Mouse (Mus musculus) mouse embryonic stem cell (cell line): ENCODE measurements around the gene Mcoln2.

Experiments
- in situ Hi-C, 2 experiments: fragments of 300-500 bp; cut with MboI; formaldehyde crosslinking; loops; 1 replicate in 1 of 2; 3 replicates in 1 of 2; pipeline ENCODE4 v1.14.3; 2019 to 2020; ENCODE audit warnings: low sequenced_read_pairs in 2 of 2, low pct_unique_long_range_greater_than_20kb in 1 of 2, mixed read lengths in 1 of 2; ENCODE audit not compliant: unreplicated experiment in 1 of 2

Mcoln2 gene

DNA sequence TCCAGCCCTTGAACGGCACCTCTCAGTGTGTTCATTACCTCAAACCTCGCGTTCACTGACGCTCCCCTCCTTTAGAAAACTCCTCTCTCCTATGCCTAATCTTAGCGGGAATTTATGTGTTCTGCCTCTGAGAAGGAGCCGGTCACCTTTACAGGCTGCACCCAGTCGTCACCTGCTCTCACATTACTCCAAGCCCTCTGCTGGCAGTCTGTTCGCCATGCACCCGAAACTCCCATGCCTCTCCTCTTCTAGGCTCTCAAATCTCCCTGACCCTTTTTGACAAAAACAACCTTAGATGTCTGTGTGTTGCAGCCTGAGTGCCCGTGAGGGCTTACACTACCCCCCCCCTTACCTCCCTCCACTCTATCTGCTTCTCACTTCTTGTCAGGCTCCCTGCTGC lies 13.2 kb upstream of the Mcoln2 start:
- in situ Hi-C loops = no loop called here

DNA sequence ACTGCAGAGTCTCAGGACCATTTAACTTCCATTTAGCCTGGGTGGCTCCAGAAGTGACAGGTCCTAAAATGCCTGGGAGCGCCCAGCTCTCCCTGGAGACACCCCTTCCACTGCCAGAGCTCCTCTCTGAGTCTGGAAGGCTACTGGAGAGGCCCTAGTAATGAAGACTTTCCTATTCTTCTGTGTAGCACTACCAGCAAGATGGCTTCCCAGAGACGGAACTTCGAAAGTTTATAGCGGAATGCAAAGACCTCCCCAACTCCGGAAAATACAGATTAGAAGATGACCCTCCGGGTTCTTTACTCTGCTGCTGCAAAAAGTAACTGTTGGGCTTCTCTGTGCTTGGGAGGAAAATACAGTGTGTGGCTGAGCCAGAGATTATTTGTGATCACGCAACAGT lies 9.4 kb upstream of the Mcoln2 start:
- in situ Hi-C loops = no loop called here

- in situ Hi-C loops = no loop called here
Observed at GRCm38 (mm10) chr3:146142523-146142922, 7.1 kb upstream of the Mcoln2 start.

DNA sequence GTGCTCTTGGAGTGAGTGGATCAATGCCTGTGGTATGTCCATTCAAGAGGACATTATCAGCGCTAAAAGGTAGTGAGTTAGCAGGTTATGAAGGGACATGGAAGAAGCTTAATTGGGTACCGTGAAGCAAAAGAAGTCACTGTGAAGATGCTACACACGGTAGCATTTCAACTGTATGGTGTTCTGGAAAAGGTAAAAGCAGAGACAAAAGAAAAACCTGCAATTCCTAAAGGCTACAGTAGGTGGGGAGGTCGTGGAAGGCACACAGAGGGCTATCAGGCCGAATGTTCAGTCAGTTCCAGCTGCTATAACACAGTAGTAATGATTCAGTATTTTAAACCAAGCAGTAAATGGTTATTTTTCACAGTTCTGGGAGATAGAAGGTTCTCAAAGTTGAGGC lies 4.1 kb upstream of the Mcoln2 start:
- in situ Hi-C loops = no loop called here

GRCm38 (mm10) chr3:146146131-146146530 lies 3.5 kb upstream of the Mcoln2 start:
- in situ Hi-C loops = no loop called here

- in situ Hi-C loops = no loop called here
Observed at GRCm38 (mm10) chr3:146150058-146150400, 396 bp downstream of the Mcoln2 start.

- in situ Hi-C loops = no loop called here
Observed at GRCm38 (mm10) chr3:146150560-146150959, 927 bp downstream of the Mcoln2 start.

GRCm38 (mm10) chr3:146151328-146151727 lies 1.7 kb downstream of the Mcoln2 start:
- in situ Hi-C loops = no loop called here

- in situ Hi-C loops = no loop called here
Observed at GRCm38 (mm10) chr3:146151755-146152154, 2.1 kb downstream of the Mcoln2 start.

DNA sequence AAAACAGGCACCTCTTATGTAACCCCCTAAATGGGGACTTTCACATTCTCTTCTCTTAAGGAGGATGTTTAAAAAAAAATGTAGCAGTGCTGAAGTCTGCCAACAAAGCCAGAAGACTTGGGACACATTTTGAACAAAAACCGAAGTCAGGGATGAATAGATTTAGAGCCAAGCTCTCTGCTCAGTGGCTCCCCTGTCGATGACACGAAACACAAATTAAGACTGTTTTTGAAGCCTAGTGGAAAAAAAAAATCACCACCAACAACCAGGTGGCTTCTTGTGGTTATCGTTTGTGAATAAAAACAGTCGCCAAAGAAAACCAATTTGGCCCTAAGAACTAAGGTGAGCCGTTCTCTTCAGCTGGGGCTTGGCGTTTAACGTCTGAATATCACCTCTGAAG lies 2.7 kb downstream of the Mcoln2 start:
- in situ Hi-C loops = no loop called here

- in situ Hi-C loops = no loop called here
Observed at GRCm38 (mm10) chr3:146152913-146153312, 3.3 kb downstream of the Mcoln2 start.

DNA sequence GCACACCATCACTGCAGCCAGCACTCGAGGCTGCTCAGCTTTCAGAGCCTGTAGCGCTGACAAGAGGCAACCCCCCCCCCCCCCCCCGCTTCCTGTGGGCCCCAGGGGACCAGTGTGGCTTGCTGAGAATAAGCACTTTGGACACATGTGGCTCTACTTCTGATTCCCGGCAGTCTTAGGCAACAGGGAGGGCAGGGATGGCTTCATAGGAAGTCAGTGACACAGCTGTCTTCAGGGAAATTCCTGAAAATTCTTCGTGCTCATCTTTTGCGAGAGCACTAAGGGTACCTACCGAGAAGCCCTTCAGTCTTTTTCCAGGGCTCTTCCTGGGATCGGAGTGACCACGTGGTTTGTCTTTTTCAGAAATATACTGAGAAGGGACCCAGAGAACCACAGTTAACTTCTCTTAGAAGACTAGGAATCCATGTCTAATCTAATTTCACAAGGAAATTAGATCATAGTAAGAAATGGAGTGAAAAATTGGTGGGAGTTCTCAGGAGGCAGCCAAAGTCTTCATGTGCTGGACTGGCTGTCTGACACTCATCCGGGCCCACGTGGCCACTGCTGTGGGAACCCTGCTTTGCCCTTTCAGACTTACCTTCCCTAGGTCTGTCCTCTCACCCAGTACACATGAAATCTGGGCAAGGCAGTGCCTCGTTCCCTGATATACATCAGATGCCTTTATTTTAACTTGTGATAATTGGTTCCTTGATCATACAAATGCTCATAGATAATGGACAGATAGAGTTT lies 4.4 kb downstream of the Mcoln2 start:
- in situ Hi-C loops = no loop called here

DNA sequence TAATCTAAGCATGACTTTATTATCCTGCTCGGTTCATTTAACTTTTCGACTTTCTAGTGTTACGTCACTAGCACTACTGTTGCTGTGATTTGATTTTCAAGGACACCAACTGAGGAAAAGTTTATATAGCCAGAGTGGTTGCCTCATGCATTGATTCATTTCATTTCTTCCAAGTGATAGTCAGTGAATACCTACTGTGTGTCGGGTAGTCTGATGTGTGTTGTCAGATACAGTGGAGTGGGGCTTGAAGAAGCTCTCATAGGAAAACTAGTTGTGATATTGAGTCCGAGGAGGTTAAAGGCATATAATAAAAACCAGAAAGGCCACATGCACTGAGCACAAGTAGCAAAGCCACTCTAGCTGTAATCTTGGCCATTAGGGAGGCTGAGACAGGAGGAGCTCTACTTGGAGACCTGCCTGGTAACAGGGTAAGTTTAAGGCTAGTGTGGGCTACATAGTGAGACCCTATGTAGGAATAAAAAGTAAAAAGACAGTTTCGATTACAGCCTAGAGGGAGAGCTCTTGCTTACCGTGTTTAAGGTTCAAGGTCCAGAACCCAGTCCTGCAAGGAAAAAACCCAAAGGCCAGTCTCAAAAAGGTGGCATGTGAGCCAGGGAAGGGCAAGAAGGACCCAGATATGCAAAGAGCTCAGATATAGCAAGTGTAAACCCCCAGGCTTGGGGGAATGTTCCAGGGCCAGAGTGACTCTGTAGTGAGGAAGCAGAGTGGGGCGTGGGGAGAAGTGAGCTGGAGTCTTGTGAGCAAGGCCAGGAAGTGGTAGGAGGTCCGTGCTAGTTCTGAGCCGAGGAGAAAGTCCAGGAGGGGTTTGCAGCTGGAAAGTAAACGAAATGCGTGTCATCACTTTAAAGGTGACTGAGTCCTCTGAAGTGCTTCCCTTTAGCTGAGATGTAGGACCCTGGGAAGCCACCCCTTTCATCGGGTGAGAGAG lies 6.3 kb downstream of the Mcoln2 start:
- in situ Hi-C loops = no loop called here

GRCm38 (mm10) chr3:146156811-146157210 lies 7.2 kb downstream of the Mcoln2 start:
- in situ Hi-C loops = no loop called here

GRCm38 (mm10) chr3:146158039-146158438 lies 8.4 kb downstream of the Mcoln2 start:
- in situ Hi-C loops = no loop called here

DNA sequence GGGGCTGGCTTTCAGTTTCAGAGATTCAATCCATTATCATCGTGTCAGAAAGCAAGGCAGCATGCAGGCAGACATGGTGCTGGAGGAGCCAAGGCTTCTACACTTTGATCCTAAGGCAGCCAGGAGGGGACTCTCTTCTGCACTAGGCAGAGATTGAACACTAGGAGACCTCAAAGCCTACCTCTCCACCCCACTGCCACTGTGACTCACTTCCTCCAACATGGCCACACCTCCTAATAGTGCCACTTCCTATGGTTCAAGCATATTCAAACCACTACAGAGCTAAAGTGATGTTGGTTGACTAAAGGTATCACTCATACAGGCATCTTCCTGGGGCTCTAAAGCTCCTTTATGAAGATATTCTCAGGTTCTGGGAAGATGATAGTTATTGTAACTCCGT lies 9.7 kb downstream of the Mcoln2 start:
- in situ Hi-C loops = no loop called here

DNA sequence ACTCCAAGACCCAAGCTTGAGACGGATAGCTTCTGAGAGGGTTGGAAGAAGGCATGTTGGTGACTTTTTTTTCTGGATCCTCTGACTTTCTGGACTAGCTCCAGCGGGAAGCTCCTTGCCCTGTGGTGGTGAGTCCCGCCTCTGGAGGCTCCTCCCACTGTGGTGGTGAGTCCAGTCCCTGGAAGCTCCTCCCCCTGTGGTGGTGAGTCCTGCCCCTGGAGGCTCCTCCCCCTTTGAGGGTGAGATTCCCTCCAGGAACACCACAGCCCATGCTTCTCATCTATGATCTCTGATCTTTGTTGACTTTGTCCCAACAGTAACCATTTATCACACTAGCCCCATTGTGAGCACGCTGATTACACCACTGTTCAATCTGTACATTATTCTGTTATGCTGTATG lies 12.6 kb downstream of the Mcoln2 start:
- in situ Hi-C loops = no loop called here

DNA sequence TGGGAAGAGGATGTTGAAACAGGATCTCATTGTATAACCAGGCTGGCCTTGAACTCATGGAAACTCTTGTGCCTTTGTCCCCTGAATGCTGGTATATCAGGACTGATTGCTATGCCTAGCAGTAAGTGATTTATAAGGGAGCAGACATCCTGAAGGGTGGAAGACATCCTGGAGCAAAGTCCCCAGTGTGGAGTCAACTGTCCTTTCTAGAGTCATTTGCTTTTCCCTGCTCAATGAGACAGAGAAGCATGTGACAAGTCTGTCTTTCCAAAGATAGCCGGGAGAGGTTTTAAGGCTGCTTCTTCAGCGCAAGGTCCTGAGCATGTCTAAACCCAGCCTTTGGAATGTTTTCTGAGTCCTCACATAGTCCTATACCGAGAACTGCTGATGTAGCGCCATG lies 19.7 kb downstream of the Mcoln2 start:
- in situ Hi-C loops = no loop called here

DNA sequence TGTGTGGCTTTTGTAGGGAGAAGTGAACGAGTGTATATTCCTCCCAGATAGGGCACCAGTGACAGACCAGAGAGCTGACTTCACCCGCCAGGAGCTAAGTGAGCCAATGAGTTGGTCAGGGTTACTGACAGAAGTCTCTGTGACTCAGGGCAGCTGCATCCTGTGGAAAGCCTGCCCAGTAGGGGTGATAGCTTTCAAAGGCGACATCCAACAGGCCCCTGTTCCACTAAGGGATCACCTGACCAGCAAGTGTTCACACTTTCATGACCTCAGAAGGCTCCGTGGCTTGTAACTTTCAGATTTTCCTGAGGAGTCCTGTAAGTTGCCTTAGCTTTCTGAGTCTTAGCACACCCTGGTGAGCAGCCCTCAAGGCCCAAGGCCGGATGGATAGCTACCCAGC lies 23.4 kb downstream of the Mcoln2 start:
- in situ Hi-C loops = loop anchor here (10.0 kb wide), 2 partner anchors 68 to 218 kb away; partner anchors contain the start of gene Wdr63 (in 1 of the 2)

DNA sequence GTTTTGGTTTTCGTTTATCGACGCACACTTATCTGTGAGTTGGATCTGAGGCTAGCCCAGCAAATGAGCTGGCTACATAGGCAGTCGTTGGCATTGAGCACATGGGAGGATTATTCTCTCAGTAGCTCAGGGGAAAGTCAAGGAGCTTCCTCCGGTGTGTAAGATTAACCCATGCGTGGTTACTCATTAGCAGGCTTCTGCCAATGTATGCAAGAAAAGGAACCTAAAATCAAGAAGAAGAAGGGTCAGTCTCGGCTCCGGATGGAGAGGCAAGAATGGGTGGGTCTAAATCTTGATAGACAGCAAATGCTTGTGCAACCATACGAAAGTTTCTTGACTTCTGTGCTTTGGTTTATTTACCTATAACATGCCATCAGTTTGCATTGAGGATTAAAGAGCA lies 24.6 kb downstream of the Mcoln2 start:
- in situ Hi-C loops = loop anchor here (10.0 kb wide), 2 partner anchors 69 to 219 kb away; partner anchors contain the start of gene Wdr63 (in 1 of the 2)
